Mouse (Mus musculus) megakaryocyte, adult 5-6 weeks (primary cell): ENCODE results near the gene Zfp174. TPM values are rescaled to one million over a fixed set of nuclear protein-coding genes. Genes with fewer than 3 reads are reported as not detected.
"Not testable (repeated sequence)": the region's sequence is repeated elsewhere in the genome, so short reads cannot be mapped to it uniquely, and the experiment has no call there.

Source experiments
- ATAC-seq: 2 replicates; pipeline ENCODE4 v1.8.0; 2016; ENCODE audit warnings: mild to moderate bottlenecking, inconsistent platforms; ENCODE audit not compliant: poor library complexity, severe bottlenecking
- total RNA-seq, 2 experiments: library from RNA; stranded (forward) in 1 of 2; stranded (reverse) in 1 of 2; fragments of 153-499, 151-499 nt in 1 of 2; fragments of 221-1000, 200-1000 nt in 1 of 2; gene quantifications; 2 replicates each; pipeline versions ENCODE4 v1.2.3 to v1.2.4; 2015 to 2017

Gene Zfp174
- total RNA-seq (2015) (0.21 and 0.74 TPM in 2 replicates), total RNA-seq (2017) (0.20 and 0.22 TPM in 2 replicates)

- peak; percentile 100 for ATAC-seq
Observed at GRCm38 (mm10) chr16:3846711-3847518, at the start of gene Zfp174. TSS of gene Zfp174 (plus strand) at chr16:3847268.

DNA sequence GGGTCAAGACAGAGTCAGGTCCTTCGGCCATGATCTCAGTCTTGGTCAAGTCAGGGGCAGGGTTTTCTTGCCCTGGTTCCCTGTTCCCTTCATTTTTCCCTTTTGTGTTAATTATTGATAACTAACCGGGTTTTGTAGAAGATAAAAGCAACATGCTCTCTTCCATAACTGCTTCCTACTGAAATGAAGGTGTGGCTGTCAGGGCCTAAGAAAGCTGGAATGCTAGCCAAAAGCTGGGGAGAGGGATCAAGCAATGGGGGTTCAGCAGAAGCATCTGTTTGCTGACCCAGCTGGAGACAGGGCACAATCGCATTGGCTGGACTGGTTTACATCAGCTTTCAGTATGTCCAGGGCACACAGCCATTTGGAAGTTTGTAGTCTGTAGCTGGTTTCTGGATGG lies 38.9 kb upstream of the Zfp174 start:
- ATAC-seq: no peak

GRCm38 (mm10) chr16:3814667-3815066 lies 32.4 kb upstream of the Zfp174 start:
- not testable (repeated sequence) for ATAC-seq

DNA sequence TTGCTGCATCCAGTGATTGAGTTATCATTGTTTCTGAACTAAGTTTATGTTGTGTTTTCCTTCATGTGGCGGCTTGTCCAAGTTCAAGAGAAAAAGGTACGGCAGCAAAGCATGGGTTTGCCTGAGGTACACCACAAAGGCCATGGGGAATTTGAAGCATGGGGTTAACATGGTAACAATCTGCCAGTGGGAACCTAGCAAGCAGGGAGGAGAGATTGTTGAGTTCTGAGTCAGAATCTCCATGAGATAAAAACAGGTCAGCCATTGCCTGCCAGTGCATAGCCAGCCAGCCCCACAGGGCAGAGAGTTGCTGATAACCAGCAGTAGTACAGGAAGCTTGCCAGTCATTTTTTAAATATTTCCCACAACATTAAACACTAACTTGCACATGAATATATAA lies 26.9 kb upstream of the Zfp174 start:
- no peak for ATAC-seq

GRCm38 (mm10) chr16:3828021-3828420 lies 19.0 kb upstream of the Zfp174 start:
- no peak for ATAC-seq

- peak; percentile 54 for ATAC-seq
Observed at GRCm38 (mm10) chr16:3829727-3830126, 17.3 kb upstream of the Zfp174 start.

GRCm38 (mm10) chr16:3830588-3831109 lies 16.4 kb upstream of the Zfp174 start, which contains the start of gene Olfr15:
TSS of gene Olfr15 (plus strand) at chr16:3830878.
- peak; percentile 47; the same call in 1 of the 2 replicates for ATAC-seq

DNA sequence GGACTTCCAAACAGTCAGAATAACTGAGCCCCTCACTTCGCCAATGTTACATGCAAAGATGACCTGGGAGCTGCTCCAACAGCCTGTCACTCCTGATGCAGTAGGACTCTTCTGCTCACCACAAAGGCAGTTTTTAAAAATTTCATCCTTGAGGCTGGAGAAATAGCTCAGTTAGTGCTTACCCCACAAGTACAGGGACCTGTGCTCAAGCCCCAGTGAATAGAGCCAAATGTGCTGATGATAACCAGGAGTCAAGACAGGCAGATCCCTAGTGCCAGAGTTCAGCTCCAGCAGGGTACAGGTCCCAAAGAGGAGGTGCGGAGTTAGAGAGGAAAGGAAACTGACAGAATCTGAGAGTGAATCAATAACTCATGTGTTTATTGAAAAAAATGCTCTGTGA lies 11.6 kb upstream of the Zfp174 start:
- no peak for ATAC-seq

- ATAC-seq: peak; percentile 51; the same call in 1 of the 2 replicates
Observed at GRCm38 (mm10) chr16:3839157-3839885, 7.7 kb upstream of the Zfp174 start.

DNA sequence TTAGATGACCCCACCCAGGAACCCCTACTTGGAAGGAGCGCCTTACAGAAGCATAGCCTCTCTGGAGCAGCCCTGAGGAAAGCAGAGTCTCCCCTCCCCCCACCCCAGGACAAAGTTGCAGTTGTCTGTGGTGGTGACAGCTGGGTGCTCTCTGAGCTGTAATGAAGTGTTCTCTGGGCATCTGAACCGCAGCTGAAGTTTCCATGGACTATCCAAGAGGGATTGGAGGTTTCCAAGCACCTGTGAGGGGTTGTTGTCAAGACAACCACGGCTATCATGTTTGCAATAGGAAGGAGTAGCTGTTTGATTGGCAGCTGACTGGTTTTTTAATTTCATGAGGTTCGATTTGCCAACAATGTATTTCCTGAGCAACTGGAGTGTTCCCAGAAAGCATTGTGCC lies 4.1 kb upstream of the Zfp174 start:
- no peak for ATAC-seq

DNA sequence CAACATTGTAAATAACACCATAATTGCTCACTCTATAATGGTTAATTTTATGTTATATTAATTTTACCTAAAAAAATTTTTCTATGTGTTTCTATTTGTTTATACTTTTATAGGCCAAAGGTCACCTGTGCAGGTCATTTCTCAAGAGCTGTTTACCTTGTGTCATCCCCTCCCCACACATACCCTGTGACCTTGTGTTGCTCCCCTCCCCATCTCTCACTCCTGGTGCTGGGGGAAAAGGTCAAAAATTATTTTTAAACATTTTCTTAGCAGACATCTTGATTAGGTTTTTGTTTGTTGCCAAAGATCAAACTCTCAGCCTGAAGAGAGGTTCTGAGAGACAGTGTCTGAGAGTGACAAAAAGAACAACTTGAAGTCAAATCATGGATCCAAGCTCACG lies 3.3 kb upstream of the Zfp174 start:
- no peak for ATAC-seq

GRCm38 (mm10) chr16:3847871-3848270 lies 803 bp downstream of the Zfp174 start:
- no peak for ATAC-seq

GRCm38 (mm10) chr16:3848416-3848815 lies 1.3 kb downstream of the Zfp174 start:
- ATAC-seq: no peak

- ATAC-seq: not testable (repeated sequence)
Observed at GRCm38 (mm10) chr16:3851301-3851700, 4.2 kb downstream of the Zfp174 start.

- ATAC-seq: no peak
Observed at GRCm38 (mm10) chr16:3852586-3852985, 5.5 kb downstream of the Zfp174 start.

- ATAC-seq: no peak
Observed at GRCm38 (mm10) chr16:3854437-3855182, 7.5 kb downstream of the Zfp174 start.

GRCm38 (mm10) chr16:3855776-3856175 lies 8.7 kb downstream of the Zfp174 start:
- no peak for ATAC-seq

DNA sequence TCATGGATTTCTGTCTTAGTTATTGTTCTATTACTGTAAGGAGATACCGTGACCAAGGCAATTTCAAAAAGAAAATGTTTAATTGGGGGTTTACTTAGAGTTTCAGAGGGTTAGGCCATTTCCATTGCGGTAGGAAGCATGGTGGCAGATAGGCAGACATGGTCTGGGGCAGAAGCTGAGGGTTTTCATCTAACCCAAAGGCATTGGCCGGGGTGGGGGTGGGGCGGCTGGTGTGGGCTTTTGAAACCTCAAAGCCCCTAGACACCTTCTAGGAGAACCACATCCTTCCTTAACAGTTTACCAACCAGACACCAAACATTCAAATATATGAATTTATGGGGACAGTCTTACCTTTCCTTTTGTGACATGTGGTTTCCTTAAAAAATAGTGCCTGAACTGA lies 12.2 kb downstream of the Zfp174 start:
- 0 out of 2 replicates have a peak, but pooled peaks have one; percentile 33 for ATAC-seq

DNA sequence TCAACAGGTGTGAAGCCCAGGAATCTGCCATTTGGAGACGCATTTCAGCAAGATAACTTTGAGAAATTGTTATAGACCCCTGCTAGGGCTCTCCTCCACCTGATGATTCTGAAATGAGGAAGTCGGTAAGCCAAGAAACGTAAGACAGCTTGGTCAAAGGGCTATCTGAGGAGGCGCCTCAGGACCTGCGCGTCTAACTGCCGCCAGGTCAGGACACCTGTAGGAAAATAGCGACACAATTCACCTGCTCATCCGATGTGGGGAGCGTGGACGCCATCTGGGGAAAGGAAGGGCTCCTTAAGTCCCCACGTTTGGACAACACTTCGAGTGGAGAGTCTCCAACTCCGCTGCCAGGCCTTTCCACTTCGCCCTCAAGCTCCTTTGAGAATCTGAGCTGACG lies 24.7 kb downstream of the Zfp174 start:
- peak; percentile 63 for ATAC-seq

- ATAC-seq: peak; percentile 99
Observed at GRCm38 (mm10) chr16:3872216-3873047, 25.4 kb downstream of the Zfp174 start, which contains the start of gene Naa60. TSS of gene Naa60 (plus strand) at chr16:3872375.
